Mouse (Mus musculus) spleen, adult 12 weeks (tissue): ENCODE measurements around the gene Fitm1.

Experiments
- DNase-seq: peaks from one replicate; pipeline ENCODE4 v3.0.0; 2022; ENCODE audit warnings: low spot score

Fitm1 gene

GRCm38 (mm10) chr14:55575302-55575701, at the start of gene Fitm1:
Gene Fitm1 (plus strand): TSS chr14:55575617.
- DNase-seq: no peak

GRCm38 (mm10) chr14:55526674-55527073, 48.7 kb upstream of the Fitm1 start:
- no peak for DNase-seq

- DNase-seq: peak; percentile 39
These were observed 47.5 kb upstream of the Fitm1 start for GRCm38 (mm10) chr14:55527940-55528339.

- DNase-seq: peak; percentile 32
These were observed 39.2 kb upstream of the Fitm1 start for GRCm38 (mm10) chr14:55536116-55536745.

GRCm38 (mm10) chr14:55540067-55540786, 35.2 kb upstream of the Fitm1 start, which contains the start of gene Pck2:
Gene Pck2 (plus strand): TSS chr14:55540266.
- DNase-seq: peak; percentile 84

- DNase-seq: peak; percentile 73
These were observed 34.6 kb upstream of the Fitm1 start for GRCm38 (mm10) chr14:55540787-55541321.

GRCm38 (mm10) chr14:55542268-55542667, 33.1 kb upstream of the Fitm1 start:
- DNase-seq: peak; percentile 69

GRCm38 (mm10) chr14:55544334-55544733, 31.1 kb upstream of the Fitm1 start:
- no peak for DNase-seq

- no peak for DNase-seq
These were observed 25.2 kb upstream of the Fitm1 start for GRCm38 (mm10) chr14:55550191-55550590.

- DNase-seq: no peak
These were observed 24.1 kb upstream of the Fitm1 start for GRCm38 (mm10) chr14:55551347-55551746.

- DNase-seq: no peak
These were observed 23.6 kb upstream of the Fitm1 start for GRCm38 (mm10) chr14:55551794-55552193.

- DNase-seq: no peak
These were observed 20.8 kb upstream of the Fitm1 start for GRCm38 (mm10) chr14:55554635-55555034.

- no peak for DNase-seq
These were observed 19.6 kb upstream of the Fitm1 start for GRCm38 (mm10) chr14:55555788-55556187.

- DNase-seq: peak; percentile 66
These were observed 18.4 kb upstream of the Fitm1 start for GRCm38 (mm10) chr14:55557003-55557402.

- no peak for DNase-seq
These were observed 17.8 kb upstream of the Fitm1 start for GRCm38 (mm10) chr14:55557587-55557986.

GRCm38 (mm10) chr14:55558740-55559448, 16.5 kb upstream of the Fitm1 start:
- no peak for DNase-seq

GRCm38 (mm10) chr14:55559799-55560201, 15.6 kb upstream of the Fitm1 start, which contains the start of gene Dcaf11:
Gene Dcaf11 (plus strand): TSS chr14:55560006.
- DNase-seq: peak; percentile 86

- DNase-seq: peak; percentile 98
These were observed 15.0 kb upstream of the Fitm1 start, which contains the start of gene A730061H03Rik for GRCm38 (mm10) chr14:55560202-55561073. Gene A730061H03Rik (minus strand): TSS chr14:55560406.

- no peak for DNase-seq
These were observed 13.6 kb upstream of the Fitm1 start for GRCm38 (mm10) chr14:55561860-55562259.

GRCm38 (mm10) chr14:55563249-55563648, 12.2 kb upstream of the Fitm1 start:
- no peak for DNase-seq

GRCm38 (mm10) chr14:55565748-55566147, 9.7 kb upstream of the Fitm1 start:
- no peak for DNase-seq
